Mouse (Mus musculus): ENCODE data around the gene Itih5. TPM values are rescaled to one million over a fixed set of nuclear protein-coding genes. Genes with fewer than 3 reads are reported as not detected.
A peak's percentile ranks its signal among the peaks of the same experiment; 100 is the strongest.

The Itih5 gene
- polyA plus RNA-seq, 1 experiment from 2014 or later = 22.5 TPM

- ATAC-seq (ENCODE audit: low read depth) (no peak), DNase-seq (ENCODE audit: low spot score) (no peak)
- Histone ChIP-seq H3K4me2 (ENCODE audit: low read depth, low read length) (no peak overlapping the region), H3K27ac (replicated peaks; ENCODE audit: low read depth, low read length) (no peak overlapping the region), H3K9me3 (ENCODE audit: control insufficient read depth, low read length) (no peaks in the 10 kb centered on the region), H3K9ac (ENCODE audit: low read depth, low read length) (no peak overlapping the region), H3K27me3 (replicated peaks; ENCODE audit: control insufficient read depth, insufficient read depth, low read length) (no peaks in the 10 kb centered on the region), H3K4me1 (ENCODE audit: control insufficient read depth, insufficient read depth, low read length) (no peaks in the 10 kb centered on the region), H3K4me3 (ENCODE audit: low read depth, low read length) (no peak overlapping the region), H3K36me3 (ENCODE audit: control insufficient read depth, insufficient read depth, low read length) (no peaks in the 10 kb centered on the region)
- WGBS = 62% methylated on average over 5 of the region's 5 CpGs
These were observed 103.6 kb downstream of the Itih5 start for GRCm38 (mm10) chr2:10256949-10257348.

- no peak for ATAC-seq (ENCODE audit: low read depth)
- WGBS = 46% methylated on average over 5 of the region's 5 CpGs
- Histone ChIP-seq H3K4me3 (ENCODE audit: low read depth, low read length) (no peak overlapping the region), H3K27me3 (replicated peaks; ENCODE audit: control insufficient read depth, insufficient read depth, low read length) (no peaks in the 10 kb centered on the region), H3K9ac (ENCODE audit: low read depth, low read length) (no peak overlapping the region), H3K4me1 (ENCODE audit: control insufficient read depth, insufficient read depth, low read length) (no peaks in the 10 kb centered on the region), H3K9me3 (ENCODE audit: control insufficient read depth, low read length) (no peaks in the 10 kb centered on the region), H3K36me3 (ENCODE audit: control insufficient read depth, insufficient read depth, low read length) (no peaks in the 10 kb centered on the region), H3K4me2 (ENCODE audit: low read depth, low read length) (no peak overlapping the region), H3K27ac (replicated peaks; ENCODE audit: low read depth, low read length) (no peak overlapping the region)
- DNase-seq (ENCODE audit: low spot score) = no peak
These were observed 104.9 kb downstream of the Itih5 start for GRCm38 (mm10) chr2:10258312-10258711.

- whole genome bisulfite sequencing = 46% methylated on average over 5 of the region's 5 CpGs
- Histone ChIP-seq H3K9me3 (ENCODE audit: control insufficient read depth, low read length) (no peaks in the 10 kb centered on the region), H3K4me1 (ENCODE audit: control insufficient read depth, insufficient read depth, low read length) (0 out of 2 replicates have a peak, but pooled peaks cover 3% of the 10 kb centered on the region), H3K9ac (ENCODE audit: low read depth, low read length) (no peak overlapping the region), H3K27ac (replicated peaks; ENCODE audit: low read depth, low read length) (no peak overlapping the region), H3K27me3 (replicated peaks; ENCODE audit: control insufficient read depth, insufficient read depth, low read length) (no peaks in the 10 kb centered on the region), H3K4me2 (ENCODE audit: low read depth, low read length) (no peak overlapping the region), H3K36me3 (ENCODE audit: control insufficient read depth, insufficient read depth, low read length) (no peaks in the 10 kb centered on the region), H3K4me3 (ENCODE audit: low read depth, low read length) (no peak overlapping the region)
- DNase-seq (ENCODE audit: low spot score) (no peak), ATAC-seq (ENCODE audit: low read depth) (no peak)
These were observed 106.7 kb downstream of the Itih5 start for GRCm38 (mm10) chr2:10260109-10260508.

- H3K36me3 ChIP-seq (ENCODE audit: control insufficient read depth, insufficient read depth, low read length) = no peaks in the 10 kb centered on the region
- WGBS = 69% methylated on average over 5 of the region's 5 CpGs
- no peak overlapping the region for H3K27ac ChIP-seq (replicated peaks; ENCODE audit: low read depth, low read length)
- no peaks in the 10 kb centered on the region for H3K27me3 ChIP-seq (replicated peaks; ENCODE audit: control insufficient read depth, insufficient read depth, low read length)
- H3K4me1 ChIP-seq (ENCODE audit: control insufficient read depth, insufficient read depth, low read length) = 0 out of 2 replicates have a peak, but pooled peaks cover 3% of the 10 kb centered on the region
- no peak overlapping the region for H3K4me3 ChIP-seq (ENCODE audit: low read depth, low read length)
- H3K9me3 ChIP-seq (ENCODE audit: control insufficient read depth, low read length) = no peaks in the 10 kb centered on the region
- no peak overlapping the region for H3K9ac ChIP-seq (ENCODE audit: low read depth, low read length)
- no peak for ATAC-seq (ENCODE audit: low read depth)
- H3K4me2 ChIP-seq (ENCODE audit: low read depth, low read length) = no peak overlapping the region
- no peak for DNase-seq (ENCODE audit: low spot score)
These were observed 108.0 kb downstream of the Itih5 start for GRCm38 (mm10) chr2:10261337-10261736.

- no peaks in the 10 kb centered on the region for H3K36me3 ChIP-seq (ENCODE audit: control insufficient read depth, insufficient read depth, low read length)
- DNase-seq (ENCODE audit: low spot score) = no peak
- H3K4me2 ChIP-seq (ENCODE audit: low read depth, low read length) = no peak overlapping the region
- H3K9ac ChIP-seq (ENCODE audit: low read depth, low read length) = no peak overlapping the region
- H3K9me3 ChIP-seq (ENCODE audit: control insufficient read depth, low read length) = no peaks in the 10 kb centered on the region
- H3K4me3 ChIP-seq (ENCODE audit: low read depth, low read length) = no peak overlapping the region
- no peaks in the 10 kb centered on the region for H3K27me3 ChIP-seq (replicated peaks; ENCODE audit: control insufficient read depth, insufficient read depth, low read length)
- ATAC-seq (ENCODE audit: low read depth) = no peak
- WGBS = 44% methylated on average over 5 of the region's 5 CpGs
- H3K27ac ChIP-seq (replicated peaks; ENCODE audit: low read depth, low read length) = no peak overlapping the region
- H3K4me1 ChIP-seq (ENCODE audit: control insufficient read depth, insufficient read depth, low read length) = 0 out of 2 replicates have a peak, but pooled peaks cover 3% of the 10 kb centered on the region
These were observed 109.4 kb downstream of the Itih5 start for GRCm38 (mm10) chr2:10262722-10263121.

- Histone ChIP-seq H3K36me3 (ENCODE audit: control insufficient read depth, insufficient read depth, low read length) (no peaks in the 10 kb centered on the region), H3K27ac (replicated peaks; ENCODE audit: low read depth, low read length) (no peak overlapping the region), H3K4me2 (ENCODE audit: low read depth, low read length) (no peak overlapping the region), H3K9me3 (ENCODE audit: control insufficient read depth, low read length) (no peaks in the 10 kb centered on the region), H3K4me3 (ENCODE audit: low read depth, low read length) (no peak overlapping the region), H3K9ac (ENCODE audit: low read depth, low read length) (no peak overlapping the region), H3K4me1 (ENCODE audit: control insufficient read depth, insufficient read depth, low read length) (0 out of 2 replicates have a peak, but pooled peaks cover 3% of the 10 kb centered on the region), H3K27me3 (replicated peaks; ENCODE audit: control insufficient read depth, insufficient read depth, low read length) (no peaks in the 10 kb centered on the region)
- 20% methylated on average over 7 of the region's 7 CpGs for WGBS
- DNase-seq (ENCODE audit: low spot score) (no peak), ATAC-seq (ENCODE audit: low read depth) (peak; percentile 70)
These were observed 110.6 kb downstream of the Itih5 start for GRCm38 (mm10) chr2:10263909-10264489.

GRCm38 (mm10) chr2:10265881-10266280 lies 112.5 kb downstream of the Itih5 start:
- no peaks in the 10 kb centered on the region for H3K36me3 ChIP-seq (ENCODE audit: control insufficient read depth, insufficient read depth, low read length)
- no peak overlapping the region for H3K9ac ChIP-seq (ENCODE audit: low read depth, low read length)
- 0 out of 2 replicates have a peak, but pooled peaks cover 3% of the 10 kb centered on the region for H3K4me1 ChIP-seq (ENCODE audit: control insufficient read depth, insufficient read depth, low read length)
- ATAC-seq (ENCODE audit: low read depth) (no peak), DNase-seq (ENCODE audit: low spot score) (no peak)
- no peak overlapping the region for H3K4me3 ChIP-seq (ENCODE audit: low read depth, low read length)
- no peaks in the 10 kb centered on the region for H3K27me3 ChIP-seq (replicated peaks; ENCODE audit: control insufficient read depth, insufficient read depth, low read length)
- no peak overlapping the region for H3K27ac ChIP-seq (replicated peaks; ENCODE audit: low read depth, low read length)
- WGBS = 74% methylated on average over 5 of the region's 5 CpGs
- no peak overlapping the region for H3K4me2 ChIP-seq (ENCODE audit: low read depth, low read length)
- no peaks in the 10 kb centered on the region for H3K9me3 ChIP-seq (ENCODE audit: control insufficient read depth, low read length)

GRCm38 (mm10) chr2:10272604-10273115 lies 119.3 kb downstream of the Itih5 start:
- Histone ChIP-seq H3K4me3 (ENCODE audit: low read depth, low read length) (no peak overlapping the region), H3K27me3 (replicated peaks; ENCODE audit: control insufficient read depth, insufficient read depth, low read length) (no peaks in the 10 kb centered on the region), H3K36me3 (ENCODE audit: control insufficient read depth, insufficient read depth, low read length) (no peaks in the 10 kb centered on the region), H3K4me1 (ENCODE audit: control insufficient read depth, insufficient read depth, low read length) (no peaks in the 10 kb centered on the region), H3K9ac (ENCODE audit: low read depth, low read length) (no peak overlapping the region), H3K27ac (replicated peaks; ENCODE audit: low read depth, low read length) (no peak overlapping the region), H3K4me2 (ENCODE audit: low read depth, low read length) (no peak overlapping the region), H3K9me3 (ENCODE audit: control insufficient read depth, low read length) (no peaks in the 10 kb centered on the region)
- ATAC-seq (ENCODE audit: low read depth) = no peak
- no peak for DNase-seq (ENCODE audit: low spot score)
- 79% methylated on average over 9 of the region's 9 CpGs for WGBS

- no peak overlapping the region for H3K9ac ChIP-seq (ENCODE audit: low read depth, low read length)
- 79% methylated on average over 3 of the region's 3 CpGs for WGBS
- no peaks in the 10 kb centered on the region for H3K27me3 ChIP-seq (replicated peaks; ENCODE audit: control insufficient read depth, insufficient read depth, low read length)
- H3K4me2 ChIP-seq (ENCODE audit: low read depth, low read length) = no peak overlapping the region
- no peaks in the 10 kb centered on the region for H3K36me3 ChIP-seq (ENCODE audit: control insufficient read depth, insufficient read depth, low read length)
- H3K4me1 ChIP-seq (ENCODE audit: control insufficient read depth, insufficient read depth, low read length) = no peaks in the 10 kb centered on the region
- ATAC-seq (ENCODE audit: low read depth) (no peak), DNase-seq (ENCODE audit: low spot score) (no peak)
- H3K9me3 ChIP-seq (ENCODE audit: control insufficient read depth, low read length) = no peaks in the 10 kb centered on the region
- no peak overlapping the region for H3K27ac ChIP-seq (replicated peaks; ENCODE audit: low read depth, low read length)
- H3K4me3 ChIP-seq (ENCODE audit: low read depth, low read length) = no peak overlapping the region
These were observed 120.2 kb downstream of the Itih5 start for GRCm38 (mm10) chr2:10273541-10274050.

Measured in embryonic facial prominence, embryonic 14.5 days (tissue).